Mouse (Mus musculus): Measurements from ENCODE around the gene Rpf1. TPM values are rescaled to one million over a fixed set of nuclear protein-coding genes. Genes with fewer than 3 reads are reported as not detected.

The Rpf1 gene
- polyA plus RNA-seq, 1 experiment: not detected

DNA sequence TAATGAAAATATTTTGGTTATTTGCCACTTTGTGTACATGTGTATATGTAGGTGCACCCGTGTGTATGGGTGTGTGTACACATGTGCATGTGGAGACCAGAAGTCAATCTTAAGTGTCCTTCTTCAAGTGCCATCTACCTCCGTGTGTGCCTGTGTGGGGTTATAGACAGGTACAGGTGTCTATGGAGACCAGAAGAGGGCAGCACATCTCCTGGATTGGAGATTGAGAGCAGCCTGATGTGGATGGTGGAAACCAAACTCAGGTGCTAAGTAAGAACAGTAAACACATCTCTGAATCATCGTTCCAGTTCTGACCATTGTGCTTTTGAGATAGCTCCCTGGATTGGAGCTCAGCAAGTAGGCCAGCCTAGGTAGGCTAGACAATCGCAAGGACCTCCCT lies 34.8 kb downstream of the Rpf1 start:
- Histone ChIP-seq H3K27ac (ENCODE audit: insufficient read depth, low read depth, low read length) (no peak overlapping the region), H3K4me1 (ENCODE audit: control insufficient read depth, insufficient read depth, low read length) (no peaks in the 10 kb centered on the region), H3K4me3 (ENCODE audit: insufficient read depth, low read depth, low read length) (no peak overlapping the region)
- 88% methylated on average over 4 of the region's 4 CpGs for WGBS
- no peak for TF ChIP-seq CTCF (IDR thresholded peaks at IDR 0.05; ENCODE audit: insufficient read depth, low read depth, low read length)
- TF ChIP-seq POLR2A (IDR thresholded peaks at IDR 0.05; ENCODE audit: insufficient read depth, low read depth, low read length): no peak

DNA sequence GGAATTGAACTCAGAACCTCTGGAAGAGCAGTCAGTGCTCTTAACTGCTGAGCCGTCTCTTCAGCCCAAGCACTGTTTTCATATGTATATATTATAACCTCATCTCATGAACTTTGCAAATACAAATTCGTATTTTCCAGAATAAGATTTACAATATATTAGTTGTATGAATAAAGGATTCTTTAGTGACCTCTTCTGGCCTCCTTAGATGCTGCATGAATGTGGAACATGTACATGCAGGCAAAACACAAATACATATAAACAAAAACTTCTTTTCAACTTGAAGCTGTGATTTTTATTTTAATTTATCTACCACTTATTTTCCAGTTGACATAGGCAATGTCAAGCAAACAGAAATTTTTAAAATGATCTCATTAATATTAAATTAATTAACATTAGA lies 39.2 kb downstream of the Rpf1 start:
- 65% methylated on average over 2 of the region's 2 CpGs for WGBS
- TF ChIP-seq CTCF (IDR thresholded peaks at IDR 0.05; ENCODE audit: insufficient read depth, low read depth, low read length): no peak
- TF ChIP-seq POLR2A (IDR thresholded peaks at IDR 0.05; ENCODE audit: insufficient read depth, low read depth, low read length): no peak
- H3K27ac ChIP-seq (ENCODE audit: insufficient read depth, low read depth, low read length): no peak overlapping the region
- H3K4me3 ChIP-seq (ENCODE audit: insufficient read depth, low read depth, low read length): no peak overlapping the region
- no peaks in the 10 kb centered on the region for H3K4me1 ChIP-seq (ENCODE audit: control insufficient read depth, insufficient read depth, low read length)

DNA sequence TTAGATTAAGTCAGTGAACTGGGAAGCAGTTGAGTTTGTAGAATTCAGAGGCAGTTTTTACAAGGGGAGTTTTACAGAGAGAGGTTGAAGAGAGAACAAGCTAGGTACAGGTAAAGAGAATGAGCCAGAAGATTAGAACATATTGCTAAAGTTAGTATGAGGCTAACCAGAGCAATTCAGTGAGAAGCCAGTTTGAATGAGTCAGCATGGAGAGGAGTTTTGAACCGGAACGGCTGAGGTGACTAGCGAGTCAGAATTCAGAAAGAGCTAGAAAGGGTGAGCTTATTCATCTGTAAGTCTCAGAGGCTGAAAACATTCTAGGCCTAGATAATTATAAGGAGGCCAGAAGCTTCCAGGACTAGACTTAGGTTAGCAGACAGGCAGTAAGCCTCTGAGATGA lies 46.8 kb downstream of the Rpf1 start:
- TF ChIP-seq CTCF (IDR thresholded peaks at IDR 0.05; ENCODE audit: insufficient read depth, low read depth, low read length) (no peak), POLR2A (IDR thresholded peaks at IDR 0.05; ENCODE audit: insufficient read depth, low read depth, low read length) (no peak)
- Histone ChIP-seq H3K27ac (ENCODE audit: insufficient read depth, low read depth, low read length) (no peak overlapping the region), H3K4me1 (ENCODE audit: control insufficient read depth, insufficient read depth, low read length) (no peaks in the 10 kb centered on the region), H3K4me3 (ENCODE audit: insufficient read depth, low read depth, low read length) (no peak overlapping the region)
- 79% methylated on average over 3 of the region's 3 CpGs for WGBS

DNA sequence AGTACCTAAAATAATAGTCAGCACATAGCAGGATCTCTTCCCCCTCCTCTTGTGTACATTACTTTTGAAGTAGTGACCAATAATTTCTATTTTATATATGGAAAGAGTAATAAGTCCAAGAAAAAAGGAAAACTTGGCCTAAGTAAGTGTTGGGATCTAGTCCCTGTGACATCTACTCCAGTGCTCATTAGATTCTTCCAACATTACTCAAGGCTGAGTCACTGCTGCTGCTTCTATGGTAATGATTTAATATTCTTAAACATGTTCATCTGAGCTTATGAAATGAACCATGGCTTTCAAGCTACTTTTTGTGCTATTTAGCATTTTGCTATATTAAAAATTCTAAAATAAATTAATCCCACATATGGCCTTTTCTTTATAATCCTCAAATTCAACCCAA lies 47.5 kb downstream of the Rpf1 start:
- H3K4me3 ChIP-seq (ENCODE audit: insufficient read depth, low read depth, low read length): no peak overlapping the region
- no peaks in the 10 kb centered on the region for H3K4me1 ChIP-seq (ENCODE audit: control insufficient read depth, insufficient read depth, low read length)
- H3K27ac ChIP-seq (ENCODE audit: insufficient read depth, low read depth, low read length): no peak overlapping the region
- no peak for TF ChIP-seq POLR2A (IDR thresholded peaks at IDR 0.05; ENCODE audit: insufficient read depth, low read depth, low read length)
- no peak for TF ChIP-seq CTCF (IDR thresholded peaks at IDR 0.05; ENCODE audit: insufficient read depth, low read depth, low read length)

DNA sequence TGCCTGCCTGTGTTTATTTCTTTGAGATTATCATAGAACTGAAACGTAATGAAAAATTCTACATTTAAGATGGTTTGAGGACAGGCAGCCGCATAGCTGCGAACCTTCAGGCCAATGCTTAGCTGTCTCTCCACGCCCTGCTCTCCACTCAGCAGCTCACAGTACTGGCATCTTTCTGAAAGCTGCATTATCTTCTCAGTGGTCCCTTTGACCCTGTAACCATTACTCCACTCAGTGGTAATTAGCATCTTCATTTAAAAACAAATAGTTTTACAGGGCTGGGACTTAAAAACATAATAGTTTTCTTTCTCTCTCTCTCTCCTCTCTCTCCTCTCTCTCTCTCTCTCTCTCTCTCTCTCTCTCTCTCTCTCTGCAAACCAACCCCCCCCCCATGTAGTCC lies 48.6 kb downstream of the Rpf1 start:
- Histone ChIP-seq H3K4me1 (ENCODE audit: control insufficient read depth, insufficient read depth, low read length) (no peaks in the 10 kb centered on the region), H3K4me3 (ENCODE audit: insufficient read depth, low read depth, low read length) (no peak overlapping the region), H3K27ac (ENCODE audit: insufficient read depth, low read depth, low read length) (no peak overlapping the region)
- 72% methylated on average over 4 of the region's 4 CpGs for whole genome bisulfite sequencing
- TF ChIP-seq POLR2A (IDR thresholded peaks at IDR 0.05; ENCODE audit: insufficient read depth, low read depth, low read length) (no peak), CTCF (IDR thresholded peaks at IDR 0.05; ENCODE audit: insufficient read depth, low read depth, low read length) (no peak)

DNA sequence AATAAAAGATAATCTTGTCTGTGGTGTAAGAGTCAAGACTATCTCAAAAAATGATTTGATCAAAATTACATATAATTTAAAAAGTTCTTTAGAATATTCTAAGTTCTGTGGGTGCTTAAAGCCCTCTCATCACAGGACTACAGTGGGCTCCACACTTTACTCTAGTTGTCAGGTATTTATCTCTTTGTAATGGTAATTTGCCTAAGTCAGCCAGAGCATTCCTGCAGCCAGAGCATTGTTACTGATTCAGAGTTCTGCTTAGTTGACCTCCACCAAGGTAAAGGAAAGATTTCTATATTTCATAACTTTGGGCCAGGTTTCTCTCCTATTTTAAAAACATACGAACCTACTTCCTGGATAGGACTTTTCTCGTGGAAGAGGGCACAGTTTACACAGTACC lies 52.0 kb downstream of the Rpf1 start:
- TF ChIP-seq CTCF (IDR thresholded peaks at IDR 0.05; ENCODE audit: insufficient read depth, low read depth, low read length) (no peak), POLR2A (IDR thresholded peaks at IDR 0.05; ENCODE audit: insufficient read depth, low read depth, low read length) (no peak)
- WGBS: 88% methylated on average over 2 of the region's 2 CpGs
- Histone ChIP-seq H3K4me3 (ENCODE audit: insufficient read depth, low read depth, low read length) (no peak overlapping the region), H3K4me1 (ENCODE audit: control insufficient read depth, insufficient read depth, low read length) (no peaks in the 10 kb centered on the region), H3K27ac (ENCODE audit: insufficient read depth, low read depth, low read length) (no peak overlapping the region)

DNA sequence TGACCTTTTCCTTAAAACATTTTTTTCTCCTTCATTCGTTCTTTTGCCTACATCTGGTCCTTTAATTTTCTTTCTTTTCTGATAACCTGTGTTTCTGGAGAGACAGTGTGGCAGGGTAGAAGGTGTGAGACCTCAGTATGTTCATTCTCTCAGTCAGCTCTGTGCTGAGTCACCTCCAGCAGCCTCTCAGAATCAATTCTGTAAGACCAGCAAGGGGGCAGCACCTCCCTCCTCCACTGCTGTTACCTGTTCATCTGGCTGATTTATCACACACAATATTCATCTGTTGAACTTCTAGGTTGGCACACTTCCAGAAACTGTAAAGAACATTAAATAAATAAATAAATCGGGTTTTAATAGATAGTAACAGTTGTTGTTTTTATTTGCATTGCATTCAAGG lies 58.3 kb downstream of the Rpf1 start:
- no peaks in the 10 kb centered on the region for H3K4me1 ChIP-seq (ENCODE audit: control insufficient read depth, insufficient read depth, low read length)
- WGBS: 67% methylated on average over 2 of the region's 2 CpGs
- no peak overlapping the region for H3K4me3 ChIP-seq (ENCODE audit: insufficient read depth, low read depth, low read length)
- H3K27ac ChIP-seq (ENCODE audit: insufficient read depth, low read depth, low read length): no peak overlapping the region
- TF ChIP-seq POLR2A (IDR thresholded peaks at IDR 0.05; ENCODE audit: insufficient read depth, low read depth, low read length): no peak
- no peak for TF ChIP-seq CTCF (IDR thresholded peaks at IDR 0.05; ENCODE audit: insufficient read depth, low read depth, low read length)

Other genes starting within 250 kb of the Rpf1 start
- not detected in 2 replicates for gene Ssx2ip, start 116.8 kb downstream of the Rpf1 start, polyA plus RNA-seq (2012; ENCODE audit: insufficient read depth, insufficient read length, low replicate concordance, missing spikeins)
- not detected in 2 replicates for gene Ctbs, start 71.6 kb downstream of the Rpf1 start, polyA plus RNA-seq (2012; ENCODE audit: insufficient read depth, insufficient read length, low replicate concordance, missing spikeins)
- not detected in 2 replicates for gene Spata1, start 21.7 kb downstream of the Rpf1 start, polyA plus RNA-seq (2012; ENCODE audit: insufficient read depth, insufficient read length, low replicate concordance, missing spikeins)
- gene Gng5, start 21.6 kb downstream of the Rpf1 start, polyA plus RNA-seq (2012; ENCODE audit: insufficient read depth, insufficient read length, low replicate concordance, missing spikeins): not detected in 2 replicates
- not detected in 2 replicates for gene Uox, start 49.0 kb upstream of the Rpf1 start, polyA plus RNA-seq (2012; ENCODE audit: insufficient read depth, insufficient read length, low replicate concordance, missing spikeins)
- gene Dnase2b, start 94.2 kb upstream of the Rpf1 start, polyA plus RNA-seq (2012; ENCODE audit: insufficient read depth, insufficient read length, low replicate concordance, missing spikeins): not detected in 2 replicates
- not detected in 2 replicates for gene 4930503B20Rik, start 129.9 kb upstream of the Rpf1 start, polyA plus RNA-seq (2012; ENCODE audit: insufficient read depth, insufficient read length, low replicate concordance, missing spikeins)
- not detected in 2 replicates for gene Samd13, start 164.2 kb upstream of the Rpf1 start, polyA plus RNA-seq (2012; ENCODE audit: insufficient read depth, insufficient read length, low replicate concordance, missing spikeins)